Mouse (Mus musculus) bone marrow macrophage, adult 2 months (primary cell): Measurements from ENCODE around the gene Rpl6.

Experiments used
- CTCF ChIP-seq: IDR thresholded peaks from 2 replicates; pipeline ENCODE4 v1.5.1; 2012; ENCODE audit warnings: low read depth, mild to moderate bottlenecking, low read length, moderate library complexity
- POLR2A ChIP-seq: IDR thresholded peaks from 2 replicates; pipeline ENCODE4 v1.6.1; 2012; ENCODE audit warnings: mild to moderate bottlenecking, low read depth, low read length, borderline replicate concordance

DNA sequence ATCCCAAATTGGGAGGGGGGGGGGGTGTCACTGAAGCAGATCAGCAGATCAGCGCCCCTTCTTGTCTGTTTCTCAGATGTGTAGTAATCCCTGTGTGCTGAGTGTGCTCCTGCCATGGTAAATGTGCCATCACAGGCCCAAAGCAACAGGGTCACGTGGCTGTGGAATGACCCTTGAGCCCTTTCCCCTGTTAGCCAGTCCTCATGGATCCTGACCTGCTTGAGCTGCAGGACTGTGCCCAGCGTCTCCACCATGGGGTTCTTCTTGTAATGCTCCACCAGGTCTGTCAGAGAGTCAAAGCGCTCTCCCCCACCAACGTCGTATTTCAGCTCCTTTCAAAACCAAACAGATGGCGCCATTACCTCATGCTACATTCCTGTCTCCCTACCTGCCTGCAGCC is 41.4 kb upstream of the Rpl6 start:
- no peak for TF ChIP-seq POLR2A
- TF ChIP-seq CTCF = no peak
